Mouse (Mus musculus) lung, adult 2 months (tissue): Measurements from ENCODE around the gene Tmem135.

Source experiments
- CTCF ChIP-seq: fragments of 200-500 bp; IDR thresholded peaks from 2 replicates; pipeline ENCODE4 v1.5.1; 2011; ENCODE audit warnings: mild to moderate bottlenecking, low read length, control low read depth; ENCODE audit not compliant: insufficient read depth
- POLR2A ChIP-seq: fragments of 200-500 bp; IDR thresholded peaks from 2 replicates; pipeline ENCODE4 v1.6.1; 2011; ENCODE audit warnings: low read depth, mild to moderate bottlenecking, control low read depth, low read length, borderline replicate concordance; ENCODE audit errors: extremely low read depth

GRCm38 (mm10) chr7:89338350-89339141 is 65.5 kb downstream of the Tmem135 start:
- TF ChIP-seq CTCF (no peak), POLR2A (peak; percentile 62; the same call in 1 of the 2 replicates)
